Mouse (Mus musculus) heart, postnatal 4 days (tissue): ENCODE data around the gene Dcst1. TPM values are rescaled to one million over a fixed set of nuclear protein-coding genes. Genes with fewer than 3 reads are reported as not detected.

Experiments
- DNase-seq: peaks from one replicate; pipeline ENCODE4 v3.0.0; 2021
- total RNA-seq, 2 experiments: library from RNA; stranded (reverse); gene quantifications; 2 replicates each; pipeline ENCODE4 v1.2.3; 2021

The Dcst1 gene
- total RNA-seq: under 1 TPM; 0.21 to 0.72 TPM

- no peak for DNase-seq
Observed at GRCm38 (mm10) chr3:89365153-89365485, at the start of gene Dcst1. Gene Dcst1 (minus strand): TSS chr3:89365253.

- peak; percentile 100 for DNase-seq
Observed at GRCm38 (mm10) chr3:89411490-89412393, 46.7 kb upstream of the Dcst1 start, which contains the start of gene Flad1. Gene Flad1 (minus strand): TSS chr3:89411870.

GRCm38 (mm10) chr3:89410864-89411263 lies 45.8 kb upstream of the Dcst1 start:
- no peak for DNase-seq

- DNase-seq: no peak
Observed at GRCm38 (mm10) chr3:89409701-89410100, 44.6 kb upstream of the Dcst1 start.

GRCm38 (mm10) chr3:89408448-89408847 lies 43.4 kb upstream of the Dcst1 start:
- no peak for DNase-seq

- DNase-seq: no peak
Observed at GRCm38 (mm10) chr3:89406887-89407286, 41.8 kb upstream of the Dcst1 start.

- no peak for DNase-seq
Observed at GRCm38 (mm10) chr3:89402693-89403092, 37.6 kb upstream of the Dcst1 start, which contains the start of gene Lenep. Gene Lenep (minus strand): TSS chr3:89402793.

- no peak for DNase-seq
Observed at GRCm38 (mm10) chr3:89401329-89401728, 36.3 kb upstream of the Dcst1 start.

- DNase-seq: no peak
Observed at GRCm38 (mm10) chr3:89396654-89397005, 31.6 kb upstream of the Dcst1 start.

- DNase-seq: peak; percentile 80
Observed at GRCm38 (mm10) chr3:89395806-89396653, 31.0 kb upstream of the Dcst1 start.

- no peak for DNase-seq
Observed at GRCm38 (mm10) chr3:89395419-89395805, 30.4 kb upstream of the Dcst1 start.

- DNase-seq: peak; percentile 87
Observed at GRCm38 (mm10) chr3:89394894-89395256, 29.8 kb upstream of the Dcst1 start.

- DNase-seq: peak; percentile 79
Observed at GRCm38 (mm10) chr3:89394006-89394893, 29.2 kb upstream of the Dcst1 start, which contains the start of gene Zbtb7b. Gene Zbtb7b (minus strand): TSS chr3:89394776.

GRCm38 (mm10) chr3:89393605-89394004 lies 28.6 kb upstream of the Dcst1 start:
- DNase-seq: peak; percentile 99

GRCm38 (mm10) chr3:89392871-89393311 lies 27.8 kb upstream of the Dcst1 start:
- DNase-seq: no peak

- DNase-seq: peak; percentile 72
Observed at GRCm38 (mm10) chr3:89391663-89392511, 26.8 kb upstream of the Dcst1 start.

- peak; percentile 53 for DNase-seq
Observed at GRCm38 (mm10) chr3:89390699-89391662, 25.9 kb upstream of the Dcst1 start.

GRCm38 (mm10) chr3:89390111-89390515 lies 25.1 kb upstream of the Dcst1 start:
- peak; percentile 58 for DNase-seq

GRCm38 (mm10) chr3:89388901-89389740 lies 24.1 kb upstream of the Dcst1 start:
- no peak for DNase-seq
